ENCODE assay signal across 9 mouse cellular contexts in the genomic region with DNA sequence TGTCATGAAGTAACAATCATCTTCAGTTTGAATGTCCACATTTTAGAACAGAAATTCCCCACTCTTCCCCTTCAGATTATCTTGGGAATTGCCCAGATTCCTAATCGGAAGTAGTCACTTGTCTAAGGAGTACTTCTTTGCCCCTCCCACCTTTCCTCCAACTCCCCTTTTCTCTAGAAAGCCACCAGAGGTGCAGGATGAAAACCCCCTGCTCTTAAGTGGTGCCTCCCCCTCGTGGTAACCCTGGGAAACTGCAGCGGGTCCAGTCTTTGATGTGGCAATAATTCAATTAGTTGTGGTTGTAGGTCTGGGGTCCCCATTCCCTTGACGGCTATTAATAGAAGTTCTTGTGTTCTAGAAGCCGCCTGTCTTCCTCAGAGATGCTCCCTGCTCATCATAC.
A peak's percentile ranks its signal among the peaks of the same experiment; 100 is the strongest.
DNase-seq lines count a peak whose midpoint lies in the region; ATAC-seq and TF ChIP-seq lines count a peak whose summit lies in the region.
"Had no signal": no experiment of that assay in that cellular context is flagged by ENCODE, and none has a peak within 500 bp of the region (broad histone marks: within the 10 kb centered on the region; RNA-seq: fewer than 3 reads in every experiment).

No protein-coding gene starts in this region.

- no peak overlapping the region for H3K9ac ChIP-seq in ES-Bruce4 (ENCODE audit: low read depth, poor library complexity, severe bottlenecking)

- H3K27me3 ChIP-seq in ES-Bruce4 (ENCODE audit: control insufficient read depth, insufficient read depth, low read length, poor library complexity, severe bottlenecking) = no peaks in the 10 kb centered on the region

- intact Hi-C loops in heart, postnatal 10 days (cut with DNase I) = loop anchor here (1.0 to 10.0 kb wide), 3 partner anchors 95 to 213 kb away; no protein-coding TSS in a partner anchor
- intact Hi-C loops in left cerebral cortex, postnatal 10 days (cut with DNase I) = no loop called here

- no peak for TF ChIP-seq EP300 in ES-Bruce4 (IDR thresholded peaks at IDR 0.05; ENCODE audit: insufficient read depth, low read depth, low read length)

- peak; percentile 78 for TF ChIP-seq CTCF in layer of hippocampus, adult 2 months (conservative IDR thresholded peaks at IDR 0.05)
- TF ChIP-seq CTCF in ES-Bruce4 (IDR thresholded peaks at IDR 0.05; ENCODE audit: low read depth, low read length) = peak; percentile 60

- DNase-seq in layer of hippocampus, adult 2 months (ENCODE audit: low spot score in 2 of 2) = peak in 1 of 2 experiments; percentile 38
- DNase-seq in layer of hippocampus, postnatal 36 days = no peak
- DNase-seq in adipocyte (ENCODE audit: low spot score) = peak; percentile 13
- peak; percentile 20 to 60 for DNase-seq in heart, postnatal 10 days
- DNase-seq in retina, embryonic 14.5 days (ENCODE audit: low spot score) = peak; percentile 67
- no peak for DNase-seq in left cerebral cortex, postnatal 10 days (ENCODE audit: extremely low spot score in 1 of 2, low spot score in 2 of 2)

- no peak for ATAC-seq in activated CD4-positive, CD25-positive, alpha-beta regulatory T cell, adult 4 months

- H3K4me3 ChIP-seq in layer of hippocampus, adult 2 months = no peak overlapping the region
- H3K4me3 ChIP-seq in ES-Bruce4 (ENCODE audit: low read depth, low read length) = no peak overlapping the region
- H3K4me3 ChIP-seq: erythroblast, embryonic 14.5 days had no signal

- TF ChIP-seq POLR2A in ES-Bruce4 (IDR thresholded peaks at IDR 0.05; ENCODE audit: insufficient read depth, low read length) = no peak

- no peaks in the 10 kb centered on the region for H3K36me3 ChIP-seq in ES-Bruce4 (ENCODE audit: control insufficient read depth, insufficient read depth, low read length, poor library complexity, severe bottlenecking)

- no peaks in the 10 kb centered on the region for H3K4me1 ChIP-seq in ES-Bruce4 (ENCODE audit: control insufficient read depth, insufficient read depth, low read length)

- H3K9me3 ChIP-seq in ES-Bruce4 (replicated peaks; ENCODE audit: control insufficient read depth, insufficient read depth, low read length, poor library complexity, severe bottlenecking) = no peaks in the 10 kb centered on the region

- no peak overlapping the region for H3K27ac ChIP-seq in layer of hippocampus, adult 2 months
- H3K27ac ChIP-seq in ES-Bruce4 (ENCODE audit: insufficient read depth, low read length) = no peak overlapping the region

Comparison
In these comparisons a context has a peak if more than half of its experiments do, and no peak if none do; other contexts are left out.
1. DNase-seq: peak in adipocyte (single experiment), heart, postnatal 10 days (2 of 2) and retina, embryonic 14.5 days (single experiment); none in layer of hippocampus, postnatal 36 days (0 of 2) and left cerebral cortex, postnatal 10 days (0 of 2).